Mouse (Mus musculus): ENCODE measurements around the gene Olfm3.

Gene Olfm3

DNA sequence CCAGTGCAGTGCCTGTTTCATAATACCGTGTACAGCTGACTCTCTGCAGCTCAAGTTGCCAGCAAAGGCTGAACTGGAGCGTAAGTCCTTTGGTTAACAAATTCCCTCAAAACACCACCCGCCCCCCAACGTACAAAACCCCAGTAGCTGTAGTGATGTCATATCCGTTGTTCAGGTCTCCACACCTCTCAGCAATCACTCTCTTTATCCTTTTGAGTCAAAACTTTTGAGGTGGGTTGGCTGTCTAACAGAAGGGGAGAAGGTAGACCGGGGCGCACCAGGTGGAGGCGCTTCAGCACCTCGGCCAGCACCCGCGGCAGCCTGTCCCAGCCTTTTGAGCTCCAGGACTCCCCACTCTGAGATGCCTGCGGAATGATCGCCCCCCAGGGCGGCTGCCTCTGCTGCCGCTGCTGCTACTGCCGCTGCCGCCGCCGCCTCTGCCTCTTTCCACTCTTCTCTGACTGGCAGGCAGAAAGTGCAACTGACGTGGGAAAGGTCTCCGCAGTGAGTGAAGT lies at the start of gene Olfm3:
Gene Olfm3, plus strand, starts transcription at position 155 of the 515 bp plus-strand sequence.
- DNase-seq (ENCODE audit: low read depth, low spot score): peak; percentile 63

DNA sequence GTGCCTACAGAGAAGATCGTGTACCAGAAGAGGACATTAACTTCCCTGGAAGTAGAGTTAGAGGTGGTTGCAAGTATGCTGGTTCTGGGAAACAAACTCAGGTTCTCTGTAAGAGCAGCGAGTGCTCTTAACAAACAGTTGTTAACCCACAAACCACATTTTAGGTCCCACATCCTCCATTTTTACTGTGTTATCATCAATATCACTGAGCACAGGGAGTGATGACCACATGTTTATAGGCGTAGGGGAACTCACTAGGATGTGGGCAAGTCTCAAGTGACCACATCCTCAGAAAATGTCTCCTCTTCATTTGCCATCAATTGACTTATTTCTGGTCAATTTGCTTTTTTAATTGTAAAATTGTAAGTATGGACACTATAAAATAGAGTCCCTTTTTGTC lies 14.1 kb upstream of the Olfm3 start:
- no peak for DNase-seq (ENCODE audit: low read depth, low spot score)

- peak; percentile 8 for DNase-seq (ENCODE audit: low read depth, low spot score)
Observed at GRCm38 (mm10) chr3:114904633-114905423, 950 bp downstream of the Olfm3 start.

- no peak for DNase-seq (ENCODE audit: low read depth, low spot score)
Observed at GRCm38 (mm10) chr3:114907537-114907936, 3.7 kb downstream of the Olfm3 start.

GRCm38 (mm10) chr3:114908846-114909245 lies 5.0 kb downstream of the Olfm3 start:
- DNase-seq (ENCODE audit: low read depth, low spot score): no peak

- DNase-seq (ENCODE audit: low read depth, low spot score): no peak
Observed at GRCm38 (mm10) chr3:114920102-114920501, 16.2 kb downstream of the Olfm3 start.

- DNase-seq (ENCODE audit: low read depth, low spot score): no peak
Observed at GRCm38 (mm10) chr3:114929605-114930004, 25.7 kb downstream of the Olfm3 start.

DNA sequence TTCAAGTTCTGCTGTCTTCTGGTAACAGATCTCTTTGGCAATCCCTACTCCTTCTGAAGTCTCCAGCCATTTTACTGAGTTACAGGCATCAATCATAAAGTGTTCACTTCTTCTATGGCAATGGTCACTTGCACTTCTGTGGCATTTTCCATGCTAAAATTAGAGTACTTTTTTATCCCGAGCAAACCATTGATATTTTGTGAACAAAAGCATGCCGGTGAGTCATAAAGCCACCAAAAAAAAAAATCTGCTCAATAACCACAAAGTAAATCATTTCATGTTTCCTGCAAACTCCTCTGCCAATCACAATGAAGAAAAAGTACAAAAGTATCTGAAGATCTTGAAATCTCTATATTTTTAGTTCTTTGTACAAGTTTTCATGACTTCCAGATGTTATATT lies 26.5 kb downstream of the Olfm3 start:
- DNase-seq (ENCODE audit: low read depth, low spot score): no peak

DNA sequence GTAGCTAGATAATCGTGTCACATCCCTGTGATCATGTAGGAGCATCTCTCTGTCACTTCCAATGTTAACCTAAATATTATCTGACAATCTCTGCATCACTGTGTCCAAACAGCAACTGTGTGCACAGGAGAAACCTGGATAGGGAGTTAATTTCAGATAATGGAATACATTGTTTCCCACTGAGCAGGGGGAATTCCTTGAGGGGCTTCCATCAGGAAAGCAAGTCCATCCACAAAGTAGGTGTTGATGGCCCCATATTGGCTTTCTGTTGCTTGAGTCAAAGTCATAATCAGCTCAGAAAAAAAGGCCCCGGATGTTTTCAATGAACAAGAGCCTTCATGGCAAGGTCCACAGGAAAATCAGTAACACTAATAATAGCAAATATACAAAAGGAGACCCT lies 26.9 kb downstream of the Olfm3 start:
- DNase-seq (ENCODE audit: low read depth, low spot score): no peak

DNA sequence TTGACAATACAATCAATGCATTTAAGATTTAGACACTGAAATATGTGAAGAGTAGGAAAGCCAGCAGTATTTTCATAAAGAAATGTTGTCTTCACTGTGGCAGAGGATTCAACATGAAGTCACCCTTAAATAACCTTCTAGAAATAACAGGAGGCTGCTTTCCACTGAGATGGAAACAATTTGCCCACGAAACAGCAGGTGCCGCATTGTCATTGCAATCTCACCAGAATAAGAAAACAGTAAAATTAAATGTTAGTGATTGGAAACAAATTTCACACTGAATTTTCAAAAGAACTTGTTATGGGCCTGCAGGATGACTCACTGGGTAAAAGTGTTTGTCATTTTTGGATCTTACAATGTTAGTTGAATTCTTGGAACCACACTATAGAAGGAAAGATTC lies 29.0 kb downstream of the Olfm3 start:
- no peak for DNase-seq (ENCODE audit: low read depth, low spot score)

GRCm38 (mm10) chr3:114954904-114955303 lies 51.0 kb downstream of the Olfm3 start:
- no peak for DNase-seq (ENCODE audit: low read depth, low spot score)

DNA sequence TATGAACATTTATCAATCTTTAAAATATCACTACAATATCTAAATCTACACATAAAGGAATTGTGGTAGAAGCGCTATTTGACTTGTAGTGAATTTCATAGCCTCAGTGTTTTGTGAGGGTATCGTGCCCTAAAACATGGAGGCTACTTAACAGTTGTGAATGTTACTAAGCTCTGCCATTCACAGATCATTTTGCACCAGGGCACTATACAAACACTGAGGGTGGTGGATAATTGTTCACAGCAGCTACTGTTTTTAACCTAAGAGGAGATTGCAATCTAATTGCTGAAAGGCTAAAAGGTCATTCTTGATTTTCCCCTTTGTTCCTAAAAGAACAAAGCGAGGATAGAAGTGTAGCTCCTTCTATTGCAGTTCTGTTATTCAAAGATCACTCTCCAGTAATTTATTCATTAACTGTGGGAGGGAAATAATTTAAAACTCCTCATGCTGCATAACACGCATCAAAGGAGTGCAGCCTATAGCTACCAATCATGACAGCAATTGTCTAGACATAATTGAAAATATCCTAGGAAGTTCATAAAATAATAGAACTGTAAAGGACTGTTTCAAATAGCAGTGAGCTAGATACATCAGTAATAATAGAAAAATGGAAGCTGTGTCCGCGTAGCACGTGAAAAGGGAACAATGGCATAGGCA lies 55.6 kb downstream of the Olfm3 start:
- DNase-seq (ENCODE audit: low read depth, low spot score): no peak

GRCm38 (mm10) chr3:114962316-114963083 lies 58.6 kb downstream of the Olfm3 start:
- DNase-seq (ENCODE audit: low read depth, low spot score): no peak

DNA sequence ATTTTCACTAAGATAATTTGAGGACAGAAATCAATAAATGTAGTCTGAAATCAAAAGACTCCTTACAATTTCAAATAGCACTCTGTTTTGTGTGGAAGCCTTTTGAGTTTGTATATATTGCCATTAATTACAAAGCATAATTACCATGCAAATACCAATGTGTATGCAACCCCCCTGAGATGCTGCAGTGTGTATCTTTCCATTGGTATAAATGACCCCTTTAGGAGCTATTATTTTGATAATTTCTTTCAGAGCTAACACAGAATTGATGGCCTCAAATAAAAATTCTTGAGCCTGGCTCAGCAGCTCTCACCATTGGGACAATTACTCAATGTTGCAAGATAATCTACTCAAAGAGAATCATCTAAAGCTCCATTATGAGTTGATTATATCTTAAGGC lies 67.3 kb downstream of the Olfm3 start:
- DNase-seq (ENCODE audit: low read depth, low spot score): no peak

DNA sequence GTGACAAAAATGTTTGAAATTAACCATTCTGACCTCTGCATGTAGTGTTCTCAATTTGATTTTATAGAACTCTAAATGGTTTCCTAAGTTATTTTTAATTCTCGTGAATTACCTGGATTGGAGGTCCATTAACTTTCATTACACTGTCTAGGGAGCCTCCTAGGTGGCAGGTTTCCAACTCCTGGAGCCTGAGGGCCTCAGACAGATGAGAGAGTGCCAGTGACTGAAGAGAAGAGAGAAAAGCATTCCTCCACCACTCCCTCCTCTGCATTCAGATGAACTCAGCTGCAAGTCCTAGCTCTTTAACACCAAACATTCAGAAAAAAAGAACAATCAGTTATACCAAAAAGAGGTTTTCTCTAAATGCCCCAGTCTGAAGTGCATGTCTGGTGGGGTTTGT lies 68.6 kb downstream of the Olfm3 start:
- no peak for DNase-seq (ENCODE audit: low read depth, low spot score)

DNA sequence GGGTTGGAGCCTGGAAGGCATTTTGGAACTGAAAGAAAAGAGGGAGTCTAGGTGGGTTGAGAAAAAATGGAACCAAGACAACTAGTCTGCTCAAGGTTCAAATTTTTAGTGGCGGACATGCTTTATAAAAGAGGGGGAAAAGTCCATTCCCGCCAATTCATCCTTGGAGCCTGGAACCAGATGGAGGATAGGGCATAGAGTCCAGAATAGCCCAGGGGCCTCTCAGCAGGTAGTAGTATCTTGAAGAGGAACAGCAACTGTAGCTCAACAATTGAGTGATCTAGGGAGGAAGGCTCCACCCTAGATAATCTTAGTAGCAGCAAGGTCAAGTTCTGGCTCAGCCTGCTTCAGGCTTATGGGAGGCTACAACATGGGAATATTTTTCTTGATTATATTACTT lies 87.0 kb downstream of the Olfm3 start:
- peak; percentile 3 for DNase-seq (ENCODE audit: low read depth, low spot score)

DNA sequence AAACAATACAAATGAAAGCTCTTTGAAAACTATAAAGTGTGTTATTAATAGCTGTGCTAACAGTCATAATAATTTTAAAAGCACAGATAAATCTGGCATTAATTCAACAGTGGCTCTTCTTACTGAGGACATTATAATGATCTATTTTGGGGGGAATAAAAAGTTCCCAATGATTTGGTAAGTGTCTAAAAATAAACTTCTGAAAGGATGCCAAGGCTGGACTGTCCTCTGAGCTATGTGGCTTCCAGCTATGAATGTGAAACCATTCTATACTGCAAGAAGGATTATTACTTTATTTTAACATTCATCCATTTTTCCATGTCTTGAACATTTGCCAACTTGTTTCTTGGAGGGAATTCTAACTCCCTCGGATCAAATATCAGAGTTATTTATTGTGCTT lies 92.1 kb downstream of the Olfm3 start:
- no peak for DNase-seq (ENCODE audit: low read depth, low spot score)

- DNase-seq (ENCODE audit: low read depth, low spot score): no peak
Observed at GRCm38 (mm10) chr3:115027560-115027959, 123.7 kb downstream of the Olfm3 start.

GRCm38 (mm10) chr3:115028046-115028445 lies 124.2 kb downstream of the Olfm3 start:
- DNase-seq (ENCODE audit: low read depth, low spot score): no peak

GRCm38 (mm10) chr3:115028611-115029010 lies 124.7 kb downstream of the Olfm3 start:
- DNase-seq (ENCODE audit: low read depth, low spot score): no peak

DNA sequence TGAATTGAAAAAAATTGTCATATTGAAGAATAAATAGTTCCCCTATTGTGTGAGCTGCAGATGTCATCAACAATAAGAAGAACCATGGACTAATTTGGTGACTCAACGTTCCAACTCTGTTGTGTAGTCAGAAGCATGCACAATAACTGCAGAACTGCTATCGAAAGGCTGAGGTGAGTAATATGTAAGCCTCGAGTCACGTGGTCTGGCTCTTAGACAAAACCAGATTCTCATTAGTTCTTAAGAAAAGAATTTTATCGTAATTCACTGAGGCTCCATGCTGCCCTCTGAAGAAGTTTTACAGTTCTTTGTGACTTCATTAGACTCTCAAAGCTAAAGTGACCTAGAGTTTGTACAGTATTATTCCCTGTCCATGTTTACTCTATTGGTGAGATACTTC lies 145.2 kb downstream of the Olfm3 start:
- DNase-seq (ENCODE audit: low read depth, low spot score): no peak

GRCm38 (mm10) chr3:115064901-115065300 lies 161.0 kb downstream of the Olfm3 start:
- no peak for DNase-seq (ENCODE audit: low read depth, low spot score)
